Mouse (Mus musculus): ENCODE measurements at regions not wholly inside any gene's neighbourhood (a gene's known extent, or its start where the extent isn't known, plus 50 kb on each side); places are given as distances from the start of the nearest gene placed in this dataset.

GRCm38 (mm10) chrX:42332906-42333305, 156.6 kb upstream of the Tex13c2 start:
- no peak overlapping the region for H3K4me3 ChIP-seq (ENCODE audit: control insufficient read depth, insufficient read depth, low read length)
- DNase-seq: no peak
- no peak for TF ChIP-seq CTCF (IDR thresholded peaks at IDR 0.05; ENCODE audit: borderline replicate concordance, control insufficient read depth, extremely low read depth, insufficient read depth, low read length, poor library complexity)
- no peak for TF ChIP-seq POLR2A (IDR thresholded peaks at IDR 0.05; ENCODE audit: control insufficient read depth, extremely low read depth, insufficient read depth, low read length, poor library complexity)
- H3K36me3 ChIP-seq (ENCODE audit: control insufficient read depth, insufficient read depth, low read length): no peaks in the 10 kb centered on the region
- no peaks in the 10 kb centered on the region; the same call in 1 of the 2 replicates for H3K4me1 ChIP-seq (replicated peaks; ENCODE audit: control insufficient read depth, insufficient read depth, low read length)
- H3K27me3 ChIP-seq (ENCODE audit: control insufficient read depth, insufficient read depth, low read length): no peaks in the 10 kb centered on the region
- no peak overlapping the region for H3K27ac ChIP-seq (ENCODE audit: control insufficient read depth, insufficient read depth, low read length)
- 76% methylated on average over 7 of the region's 7 CpGs for WGBS

GRCm38 (mm10) chrX:42333631-42334030, 155.9 kb upstream of the Tex13c2 start:
- no peak for DNase-seq
- WGBS: 90% methylated on average over 4 of the region's 4 CpGs
- no peak for TF ChIP-seq POLR2A (IDR thresholded peaks at IDR 0.05; ENCODE audit: control insufficient read depth, extremely low read depth, insufficient read depth, low read length, poor library complexity)
- TF ChIP-seq CTCF (IDR thresholded peaks at IDR 0.05; ENCODE audit: borderline replicate concordance, control insufficient read depth, extremely low read depth, insufficient read depth, low read length, poor library complexity): no peak
- Histone ChIP-seq H3K27ac (ENCODE audit: control insufficient read depth, insufficient read depth, low read length) (no peak overlapping the region), H3K4me3 (ENCODE audit: control insufficient read depth, insufficient read depth, low read length) (no peak overlapping the region), H3K36me3 (ENCODE audit: control insufficient read depth, insufficient read depth, low read length) (no peaks in the 10 kb centered on the region), H3K4me1 (replicated peaks; ENCODE audit: control insufficient read depth, insufficient read depth, low read length) (no peaks in the 10 kb centered on the region; the same call in 1 of the 2 replicates), H3K27me3 (ENCODE audit: control insufficient read depth, insufficient read depth, low read length) (no peaks in the 10 kb centered on the region)

GRCm38 (mm10) chrX:42334794-42335193, 154.7 kb upstream of the Tex13c2 start:
- Histone ChIP-seq H3K27me3 (ENCODE audit: control insufficient read depth, insufficient read depth, low read length) (no peaks in the 10 kb centered on the region), H3K36me3 (ENCODE audit: control insufficient read depth, insufficient read depth, low read length) (no peaks in the 10 kb centered on the region), H3K4me1 (replicated peaks; ENCODE audit: control insufficient read depth, insufficient read depth, low read length) (no peaks in the 10 kb centered on the region; the same call in 1 of the 2 replicates), H3K27ac (ENCODE audit: control insufficient read depth, insufficient read depth, low read length) (no peak overlapping the region), H3K4me3 (ENCODE audit: control insufficient read depth, insufficient read depth, low read length) (no peak overlapping the region)
- peak; percentile 33 for DNase-seq
- TF ChIP-seq POLR2A (IDR thresholded peaks at IDR 0.05; ENCODE audit: control insufficient read depth, extremely low read depth, insufficient read depth, low read length, poor library complexity): no peak
- TF ChIP-seq CTCF (IDR thresholded peaks at IDR 0.05; ENCODE audit: borderline replicate concordance, control insufficient read depth, extremely low read depth, insufficient read depth, low read length, poor library complexity): no peak
- WGBS: 77% methylated on average over 2 of the region's 2 CpGs

- Histone ChIP-seq H3K4me1 (replicated peaks; ENCODE audit: control insufficient read depth, insufficient read depth, low read length) (no peaks in the 10 kb centered on the region; the same call in none of the 2 replicates), H3K27ac (ENCODE audit: control insufficient read depth, insufficient read depth, low read length) (no peak overlapping the region), H3K36me3 (ENCODE audit: control insufficient read depth, insufficient read depth, low read length) (no peaks in the 10 kb centered on the region), H3K4me3 (ENCODE audit: control insufficient read depth, insufficient read depth, low read length) (no peak overlapping the region), H3K27me3 (ENCODE audit: control insufficient read depth, insufficient read depth, low read length) (no peaks in the 10 kb centered on the region)
- TF ChIP-seq POLR2A (IDR thresholded peaks at IDR 0.05; ENCODE audit: control insufficient read depth, extremely low read depth, insufficient read depth, low read length, poor library complexity) (no peak), CTCF (IDR thresholded peaks at IDR 0.05; ENCODE audit: borderline replicate concordance, control insufficient read depth, extremely low read depth, insufficient read depth, low read length, poor library complexity) (no peak)
- WGBS: 39% methylated on average over 3 of the region's 3 CpGs
- no peak for DNase-seq
Observed at GRCm38 (mm10) chrX:42336772-42337171, 152.7 kb upstream of the Tex13c2 start.

- DNase-seq: no peak
- TF ChIP-seq POLR2A (IDR thresholded peaks at IDR 0.05; ENCODE audit: control insufficient read depth, extremely low read depth, insufficient read depth, low read length, poor library complexity): no peak
- TF ChIP-seq CTCF (IDR thresholded peaks at IDR 0.05; ENCODE audit: borderline replicate concordance, control insufficient read depth, extremely low read depth, insufficient read depth, low read length, poor library complexity): no peak
- 93% methylated on average over 7 of the region's 7 CpGs for WGBS
- H3K27me3 ChIP-seq (ENCODE audit: control insufficient read depth, insufficient read depth, low read length): no peaks in the 10 kb centered on the region
- H3K36me3 ChIP-seq (ENCODE audit: control insufficient read depth, insufficient read depth, low read length): no peaks in the 10 kb centered on the region
- H3K27ac ChIP-seq (ENCODE audit: control insufficient read depth, insufficient read depth, low read length): no peak overlapping the region
- H3K4me3 ChIP-seq (ENCODE audit: control insufficient read depth, insufficient read depth, low read length): no peak overlapping the region
- peaks cover 8% of the 10 kb centered on the region for H3K4me1 ChIP-seq (replicated peaks; ENCODE audit: control insufficient read depth, insufficient read depth, low read length)
Observed at GRCm38 (mm10) chrX:42342362-42342761, 147.1 kb upstream of the Tex13c2 start.

GRCm38 (mm10) chrX:42342951-42343879, 146.3 kb upstream of the Tex13c2 start:
- peak; percentile 69 for DNase-seq
- peaks cover 8% of the 10 kb centered on the region for H3K4me1 ChIP-seq (replicated peaks; ENCODE audit: control insufficient read depth, insufficient read depth, low read length)
- 13% methylated on average over 16 of the region's 16 CpGs for WGBS
- TF ChIP-seq POLR2A (IDR thresholded peaks at IDR 0.05; ENCODE audit: control insufficient read depth, extremely low read depth, insufficient read depth, low read length, poor library complexity): no peak
- no peaks in the 10 kb centered on the region for H3K36me3 ChIP-seq (ENCODE audit: control insufficient read depth, insufficient read depth, low read length)
- H3K27ac ChIP-seq (ENCODE audit: control insufficient read depth, insufficient read depth, low read length): peak overlapping the region; percentile 73
- no peak overlapping the region for H3K4me3 ChIP-seq (ENCODE audit: control insufficient read depth, insufficient read depth, low read length)
- no peaks in the 10 kb centered on the region for H3K27me3 ChIP-seq (ENCODE audit: control insufficient read depth, insufficient read depth, low read length)
